Mouse (Mus musculus): ENCODE results near the gene Sema4d. TPM values are rescaled to one million over a fixed set of nuclear protein-coding genes. Genes with fewer than 3 reads are reported as not detected.
"Not testable (repeated sequence)": the region's sequence is repeated elsewhere in the genome, so short reads cannot be mapped to it uniquely, and the experiment has no call there.

Sema4d gene
- polyA plus RNA-seq, 1 experiment from 2014 or later = 11.5 TPM

GRCm38 (mm10) chr13:51835208-51835607 is 41.7 kb upstream of the Sema4d start:
- 85% methylated on average over 4 of the region's 4 CpGs for whole genome bisulfite sequencing
- H3K4me2 ChIP-seq (ENCODE audit: low read length); H3K27ac ChIP-seq (replicated peaks; ENCODE audit: low read depth, low read length); DNase-seq; H3K4me1 ChIP-seq (ENCODE audit: control insufficient read depth, insufficient read depth, low read length); H3K4me3 ChIP-seq (replicated peaks; ENCODE audit: low read depth, low read length); H3K9me3 ChIP-seq (ENCODE audit: control insufficient read depth, low read length); H3K36me3 ChIP-seq (ENCODE audit: control insufficient read depth, insufficient read depth, low read length); H3K9ac ChIP-seq (replicated peaks; ENCODE audit: low read length); ATAC-seq (ENCODE audit: low FRiP score, low TSS enrichment): not testable (repeated sequence)
- H3K27me3 ChIP-seq (ENCODE audit: control insufficient read depth, insufficient read depth, low read length) = peaks cover 23% of the 10 kb centered on the region

GRCm38 (mm10) chr13:51834520-51834919 is 41.0 kb upstream of the Sema4d start:
- no peak overlapping the region for H3K9ac ChIP-seq (replicated peaks; ENCODE audit: low read length)
- H3K9me3 ChIP-seq (ENCODE audit: control insufficient read depth, low read length) = no peaks in the 10 kb centered on the region
- H3K27me3 ChIP-seq (ENCODE audit: control insufficient read depth, insufficient read depth, low read length) = peaks cover 22% of the 10 kb centered on the region
- WGBS = 69% methylated on average over 2 of the region's 2 CpGs
- DNase-seq (no peak), ATAC-seq (ENCODE audit: low FRiP score, low TSS enrichment) (no peak)
- no peak overlapping the region for H3K4me3 ChIP-seq (replicated peaks; ENCODE audit: low read depth, low read length)
- H3K4me1 ChIP-seq (ENCODE audit: control insufficient read depth, insufficient read depth, low read length) = no peaks in the 10 kb centered on the region
- H3K36me3 ChIP-seq (ENCODE audit: control insufficient read depth, insufficient read depth, low read length) = no peaks in the 10 kb centered on the region
- no peak overlapping the region for H3K4me2 ChIP-seq (ENCODE audit: low read length)
- H3K27ac ChIP-seq (replicated peaks; ENCODE audit: low read depth, low read length) = no peak overlapping the region

- H3K9me3 ChIP-seq (ENCODE audit: control insufficient read depth, low read length); H3K27ac ChIP-seq (replicated peaks; ENCODE audit: low read depth, low read length); ATAC-seq (ENCODE audit: low FRiP score, low TSS enrichment); H3K36me3 ChIP-seq (ENCODE audit: control insufficient read depth, insufficient read depth, low read length); H3K4me2 ChIP-seq (ENCODE audit: low read length); H3K9ac ChIP-seq (replicated peaks; ENCODE audit: low read length); H3K4me3 ChIP-seq (replicated peaks; ENCODE audit: low read depth, low read length); DNase-seq; H3K4me1 ChIP-seq (ENCODE audit: control insufficient read depth, insufficient read depth, low read length): not testable (repeated sequence)
- 74% methylated on average over 8 of the region's 8 CpGs for WGBS
- H3K27me3 ChIP-seq (ENCODE audit: control insufficient read depth, insufficient read depth, low read length) = peaks cover 18% of the 10 kb centered on the region
Observed at GRCm38 (mm10) chr13:51834024-51834423, 40.5 kb upstream of the Sema4d start.

- DNase-seq = no peak
- no peaks in the 10 kb centered on the region for H3K9me3 ChIP-seq (ENCODE audit: control insufficient read depth, low read length)
- no peak overlapping the region for H3K4me3 ChIP-seq (replicated peaks; ENCODE audit: low read depth, low read length)
- H3K4me1 ChIP-seq (ENCODE audit: control insufficient read depth, insufficient read depth, low read length) = no peaks in the 10 kb centered on the region
- ATAC-seq (ENCODE audit: low FRiP score, low TSS enrichment) = no peak
- no peak overlapping the region for H3K27ac ChIP-seq (replicated peaks; ENCODE audit: low read depth, low read length)
- H3K36me3 ChIP-seq (ENCODE audit: control insufficient read depth, insufficient read depth, low read length) = no peaks in the 10 kb centered on the region
- H3K27me3 ChIP-seq (ENCODE audit: control insufficient read depth, insufficient read depth, low read length) = peaks cover 16% of the 10 kb centered on the region
- no peak overlapping the region for H3K9ac ChIP-seq (replicated peaks; ENCODE audit: low read length)
- WGBS = 58% methylated on average over 2 of the region's 2 CpGs
- no peak overlapping the region for H3K4me2 ChIP-seq (ENCODE audit: low read length)
Observed at GRCm38 (mm10) chr13:51833611-51834010, 40.1 kb upstream of the Sema4d start.

- H3K9me3 ChIP-seq (ENCODE audit: control insufficient read depth, low read length) = no peaks in the 10 kb centered on the region
- peaks cover 9% of the 10 kb centered on the region; the same call in 1 of the 2 replicates for H3K27me3 ChIP-seq (ENCODE audit: control insufficient read depth, insufficient read depth, low read length)
- H3K4me3 ChIP-seq (replicated peaks; ENCODE audit: low read depth, low read length) = no peak overlapping the region
- no peak overlapping the region for H3K9ac ChIP-seq (replicated peaks; ENCODE audit: low read length)
- H3K27ac ChIP-seq (replicated peaks; ENCODE audit: low read depth, low read length) = no peak overlapping the region
- ATAC-seq (ENCODE audit: low FRiP score, low TSS enrichment) (no peak), DNase-seq (no peak)
- WGBS = 87% methylated on average over 6 of the region's 6 CpGs
- no peak overlapping the region for H3K4me2 ChIP-seq (ENCODE audit: low read length)
- no peaks in the 10 kb centered on the region for H3K4me1 ChIP-seq (ENCODE audit: control insufficient read depth, insufficient read depth, low read length)
- H3K36me3 ChIP-seq (ENCODE audit: control insufficient read depth, insufficient read depth, low read length) = no peaks in the 10 kb centered on the region
Observed at GRCm38 (mm10) chr13:51832491-51832890, 38.9 kb upstream of the Sema4d start.

- Histone ChIP-seq H3K9ac (replicated peaks; ENCODE audit: low read length) (no peak overlapping the region), H3K4me3 (replicated peaks; ENCODE audit: low read depth, low read length) (no peak overlapping the region), H3K27me3 (ENCODE audit: control insufficient read depth, insufficient read depth, low read length) (peaks cover 4% of the 10 kb centered on the region; the same call in 1 of the 2 replicates), H3K36me3 (ENCODE audit: control insufficient read depth, insufficient read depth, low read length) (no peaks in the 10 kb centered on the region), H3K4me1 (ENCODE audit: control insufficient read depth, insufficient read depth, low read length) (no peaks in the 10 kb centered on the region), H3K4me2 (ENCODE audit: low read length) (no peak overlapping the region), H3K27ac (replicated peaks; ENCODE audit: low read depth, low read length) (no peak overlapping the region), H3K9me3 (ENCODE audit: control insufficient read depth, low read length) (no peaks in the 10 kb centered on the region)
- ATAC-seq (ENCODE audit: low FRiP score, low TSS enrichment) = no peak
- peak; percentile 78 for DNase-seq
- 27% methylated on average over 10 of the region's 10 CpGs for WGBS
Observed at GRCm38 (mm10) chr13:51830744-51831450, 37.4 kb upstream of the Sema4d start.

- no peak for DNase-seq
- H3K4me1 ChIP-seq (ENCODE audit: control insufficient read depth, insufficient read depth, low read length) = no peaks in the 10 kb centered on the region
- H3K27me3 ChIP-seq (ENCODE audit: control insufficient read depth, insufficient read depth, low read length) = no peaks in the 10 kb centered on the region
- 47% methylated on average over 8 of the region's 8 CpGs for WGBS
- no peaks in the 10 kb centered on the region for H3K9me3 ChIP-seq (ENCODE audit: control insufficient read depth, low read length)
- H3K27ac ChIP-seq (replicated peaks; ENCODE audit: low read depth, low read length) = no peak overlapping the region
- no peak overlapping the region for H3K4me2 ChIP-seq (ENCODE audit: low read length)
- no peaks in the 10 kb centered on the region for H3K36me3 ChIP-seq (ENCODE audit: control insufficient read depth, insufficient read depth, low read length)
- no peak overlapping the region for H3K4me3 ChIP-seq (replicated peaks; ENCODE audit: low read depth, low read length)
- H3K9ac ChIP-seq (replicated peaks; ENCODE audit: low read length) = no peak overlapping the region
- ATAC-seq (ENCODE audit: low FRiP score, low TSS enrichment) = no peak
Observed at GRCm38 (mm10) chr13:51823822-51824495, 30.4 kb upstream of the Sema4d start.

GRCm38 (mm10) chr13:51821988-51822387 is 28.4 kb upstream of the Sema4d start:
- H3K4me1 ChIP-seq (ENCODE audit: control insufficient read depth, insufficient read depth, low read length) = no peaks in the 10 kb centered on the region
- WGBS = 79% methylated on average over 3 of the region's 3 CpGs
- H3K4me3 ChIP-seq (replicated peaks; ENCODE audit: low read depth, low read length) = no peak overlapping the region
- no peaks in the 10 kb centered on the region for H3K9me3 ChIP-seq (ENCODE audit: control insufficient read depth, low read length)
- H3K27me3 ChIP-seq (ENCODE audit: control insufficient read depth, insufficient read depth, low read length) = no peaks in the 10 kb centered on the region
- no peak for DNase-seq
- H3K27ac ChIP-seq (replicated peaks; ENCODE audit: low read depth, low read length) = no peak overlapping the region
- no peak overlapping the region for H3K9ac ChIP-seq (replicated peaks; ENCODE audit: low read length)
- H3K36me3 ChIP-seq (ENCODE audit: control insufficient read depth, insufficient read depth, low read length) = no peaks in the 10 kb centered on the region
- ATAC-seq (ENCODE audit: low FRiP score, low TSS enrichment) = no peak
- H3K4me2 ChIP-seq (ENCODE audit: low read length) = no peak overlapping the region

DNA sequence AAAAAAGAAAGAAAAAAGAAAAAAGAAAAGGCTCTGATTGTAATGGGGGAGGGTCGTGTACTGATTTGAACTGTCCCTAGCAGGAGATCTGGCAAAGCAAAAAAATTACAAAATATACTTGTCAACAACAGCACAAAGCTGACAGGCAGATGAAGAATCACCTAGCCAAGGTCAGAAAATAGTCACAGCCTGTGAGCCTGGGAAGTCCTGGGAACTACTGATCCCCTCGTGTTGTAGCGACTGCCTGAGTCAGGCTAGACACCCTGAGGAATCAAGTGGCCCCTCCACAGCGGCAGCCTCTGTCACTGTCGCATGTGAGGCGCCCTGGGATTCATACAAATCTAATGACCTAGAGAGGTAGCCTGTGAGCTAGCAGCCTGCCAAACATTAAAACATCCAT is 25.8 kb upstream of the Sema4d start:
- ATAC-seq (ENCODE audit: low FRiP score, low TSS enrichment) (no peak), DNase-seq (no peak)
- Histone ChIP-seq H3K36me3 (ENCODE audit: control insufficient read depth, insufficient read depth, low read length) (no peaks in the 10 kb centered on the region), H3K9ac (replicated peaks; ENCODE audit: low read length) (no peak overlapping the region), H3K27ac (replicated peaks; ENCODE audit: low read depth, low read length) (no peak overlapping the region), H3K9me3 (ENCODE audit: control insufficient read depth, low read length) (no peaks in the 10 kb centered on the region), H3K4me1 (ENCODE audit: control insufficient read depth, insufficient read depth, low read length) (peaks cover 2% of the 10 kb centered on the region; the same call in 1 of the 2 replicates), H3K4me2 (ENCODE audit: low read length) (no peak overlapping the region), H3K27me3 (ENCODE audit: control insufficient read depth, insufficient read depth, low read length) (no peaks in the 10 kb centered on the region), H3K4me3 (replicated peaks; ENCODE audit: low read depth, low read length) (no peak overlapping the region)
- 78% methylated on average over 6 of the region's 6 CpGs for WGBS

Measured in midbrain, embryonic 14.5 days (tissue).